In the genomic region with DNA sequence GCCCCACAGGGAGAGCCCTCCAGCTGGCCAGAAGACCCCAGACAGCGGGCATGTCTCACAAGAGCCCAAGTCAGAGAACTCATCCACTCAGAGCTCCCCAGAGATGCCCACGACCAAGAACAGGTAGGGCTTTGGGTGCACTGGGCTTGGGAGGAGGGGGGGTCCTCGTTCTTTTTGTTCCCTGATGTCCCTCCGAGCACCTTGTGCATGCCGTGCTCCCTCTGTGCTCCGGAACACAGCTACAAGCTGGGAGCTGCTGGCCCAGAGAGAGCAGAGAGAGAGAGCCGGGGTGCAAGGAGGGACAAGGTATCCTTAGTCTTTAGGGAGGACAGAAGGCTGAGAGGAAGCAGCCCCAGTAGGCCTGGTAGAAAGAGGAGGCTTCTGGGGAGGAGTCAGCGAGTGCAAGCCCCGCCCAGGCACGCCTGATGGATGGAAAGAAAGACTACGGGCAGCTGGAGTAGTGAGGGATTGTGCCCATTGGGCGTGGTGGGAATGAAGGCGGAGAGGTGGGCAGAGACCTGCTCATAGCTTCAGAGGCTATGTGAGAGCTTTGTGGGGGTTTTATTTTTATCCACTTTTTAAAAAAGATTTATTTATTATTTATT, we compare ENCODE assay signal across 11 mouse cellular contexts.
"Had no signal": no experiment of that assay in that cellular context is flagged by ENCODE, and none has a peak within 500 bp of the region (broad histone marks: within the 10 kb centered on the region; RNA-seq: fewer than 3 reads in every experiment).

No protein-coding gene starts in this region.

- H3K4me3 ChIP-seq: kidney, embryonic 15.5 days; left cerebral cortex, adult 2 months; limb, embryonic 10.5 days; midbrain, embryonic 10.5 days; myocyte; neural tube, embryonic 15.5 days had no signal

- DNase-seq: lung, adult 2 months; midbrain, embryonic 14.5 days; right cerebral cortex, adult 18-20 months; right cerebral cortex, postnatal 25 days had no signal

- H3K27ac ChIP-seq: kidney, embryonic 15.5 days; left cerebral cortex, adult 2 months; liver, embryonic 15.5 days; midbrain, embryonic 10.5 days; neural tube, embryonic 15.5 days had no signal
